Comparison of ENCODE assay signal across 7 mouse cellular contexts in genomic region chr10:34033630-34034305, GRCm38 (mm10). TPM values are rescaled to one million over a fixed set of nuclear protein-coding genes. Genes with fewer than 3 reads are reported as not detected.
DNase-seq lines count a peak whose midpoint lies in the region; ATAC-seq and TF ChIP-seq lines count a peak whose summit lies in the region.

No protein-coding gene starts in this region.

- DNase-seq in adrenal gland, adult 8-10 months: peak; percentile 41
- peak; percentile 88 for DNase-seq in embryonic facial prominence, embryonic 11.5 days (ENCODE audit: low spot score)
- peak; percentile 76 to 77 for DNase-seq in heart, adult 2 months
- peak; percentile 71 for DNase-seq in kidney, adult 2 months
- DNase-seq in spleen, postnatal 10 days (ENCODE audit: low spot score in 2 of 2): peak; percentile 24 to 79

- no peak overlapping the region; the same call in 1 of the 2 replicates for H3K9ac ChIP-seq in embryonic facial prominence, embryonic 11.5 days (replicated peaks; ENCODE audit: low read length)
- peak overlapping the region; percentile 46 for H3K9ac ChIP-seq in heart, adult 2 months (ENCODE audit: low read depth, low read length)
- H3K9ac ChIP-seq in limb, embryonic 13.5 days: peak overlapping the region; percentile 50; the same call in 1 of the 2 replicates
- H3K9ac ChIP-seq in midbrain, embryonic 15.5 days: peak overlapping the region; percentile 19; the same call in 1 of the 2 replicates

- H3K4me1 ChIP-seq in embryonic facial prominence, embryonic 11.5 days (ENCODE audit: control insufficient read depth, insufficient read depth, low read length): no peaks in the 10 kb centered on the region
- peaks cover 1% of the 10 kb centered on the region; the same call in 1 of the 2 replicates for H3K4me1 ChIP-seq in heart, adult 2 months (ENCODE audit: control insufficient read depth, insufficient read depth, low read length)
- no peaks in the 10 kb centered on the region for H3K4me1 ChIP-seq in kidney, adult 2 months (ENCODE audit: control insufficient read depth, insufficient read depth, low read length)
- peaks cover 5% of the 10 kb centered on the region for H3K4me1 ChIP-seq in limb, embryonic 13.5 days
- H3K4me1 ChIP-seq in midbrain, embryonic 15.5 days: peaks cover 7% of the 10 kb centered on the region

- H3K9me3 ChIP-seq in embryonic facial prominence, embryonic 11.5 days (replicated peaks; ENCODE audit: control insufficient read depth, low read length): no peaks in the 10 kb centered on the region
- H3K9me3 ChIP-seq in limb, embryonic 13.5 days: no peaks in the 10 kb centered on the region
- H3K9me3 ChIP-seq in midbrain, embryonic 15.5 days: no peaks in the 10 kb centered on the region

- TF ChIP-seq EP300 in heart, adult 2 months (IDR thresholded peaks at IDR 0.05; ENCODE audit: insufficient read depth, low read depth, low read length): no peak

- H3K36me3 ChIP-seq in embryonic facial prominence, embryonic 11.5 days (replicated peaks; ENCODE audit: control insufficient read depth, insufficient read depth, low read depth, low read length): no peaks in the 10 kb centered on the region
- no peaks in the 10 kb centered on the region for H3K36me3 ChIP-seq in heart, adult 2 months (ENCODE audit: control insufficient read depth, insufficient read depth, low read length)
- H3K36me3 ChIP-seq in kidney, adult 2 months (ENCODE audit: control insufficient read depth, insufficient read depth, low read length): no peaks in the 10 kb centered on the region
- H3K36me3 ChIP-seq in limb, embryonic 13.5 days: no peaks in the 10 kb centered on the region
- H3K36me3 ChIP-seq in midbrain, embryonic 15.5 days (replicated peaks): no peaks in the 10 kb centered on the region

- H3K4me2 ChIP-seq in embryonic facial prominence, embryonic 11.5 days (ENCODE audit: low read depth, low read length): peak overlapping the region; percentile 25
- peak overlapping the region; percentile 53 for H3K4me2 ChIP-seq in limb, embryonic 13.5 days (replicated peaks)
- peak overlapping the region; percentile 49 for H3K4me2 ChIP-seq in midbrain, embryonic 15.5 days

- peak; percentile 72 for TF ChIP-seq CTCF in heart, adult 2 months (IDR thresholded peaks at IDR 0.05)
- peak; percentile 72 for TF ChIP-seq CTCF in kidney, adult 2 months (conservative IDR thresholded peaks at IDR 0.05; ENCODE audit: insufficient read depth, insufficient read length, low read depth, low read length)

- H3K4me3 ChIP-seq in embryonic facial prominence, embryonic 11.5 days (ENCODE audit: low read depth, low read length): no peak overlapping the region
- H3K4me3 ChIP-seq in heart, adult 2 months: no peak overlapping the region; the same call in 1 of the 2 replicates
- no peak overlapping the region for H3K4me3 ChIP-seq in kidney, adult 2 months (ENCODE audit: insufficient read depth, low read depth, low read length)
- peak overlapping the region; percentile 23; the same call in 1 of the 2 replicates for H3K4me3 ChIP-seq in limb, embryonic 13.5 days
- H3K4me3 ChIP-seq in midbrain, embryonic 15.5 days: 0 out of 2 replicates have a peak overlapping the region, but pooled peaks have one; percentile 10

- WGBS in embryonic facial prominence, embryonic 11.5 days: 22% methylated on average over 22 of the region's 22 CpGs
- WGBS in heart, adult 2 months: 17% methylated on average over 22 of the region's 22 CpGs
- WGBS in kidney, adult 2 months: 22% methylated on average over 22 of the region's 22 CpGs
- WGBS in limb, embryonic 13.5 days: 18% methylated on average over 22 of the region's 22 CpGs
- 22% methylated on average over 22 of the region's 22 CpGs for WGBS in midbrain, embryonic 15.5 days

- TF ChIP-seq POLR2A in heart, adult 2 months (IDR thresholded peaks at IDR 0.05; ENCODE audit: insufficient read depth, low read depth, low read length): no peak
- no peak for TF ChIP-seq POLR2A in kidney, adult 2 months (IDR thresholded peaks at IDR 0.05; ENCODE audit: low read depth, low read length)

- no peaks in the 10 kb centered on the region for H3K79me2 ChIP-seq in heart, adult 2 months (replicated peaks; ENCODE audit: control insufficient read depth, insufficient read depth, low read length)

- no peaks in the 10 kb centered on the region for H3K27me3 ChIP-seq in embryonic facial prominence, embryonic 11.5 days (ENCODE audit: control insufficient read depth, insufficient read depth, low read length)
- no peaks in the 10 kb centered on the region; the same call in 1 of the 2 replicates for H3K27me3 ChIP-seq in heart, adult 2 months (ENCODE audit: control insufficient read depth, insufficient read depth, low read length)
- H3K27me3 ChIP-seq in kidney, adult 2 months (replicated peaks; ENCODE audit: control insufficient read depth, insufficient read depth, low read length): no peaks in the 10 kb centered on the region
- H3K27me3 ChIP-seq in limb, embryonic 13.5 days: no peaks in the 10 kb centered on the region
- no peaks in the 10 kb centered on the region for H3K27me3 ChIP-seq in midbrain, embryonic 15.5 days (replicated peaks)

- H3K27ac ChIP-seq in embryonic facial prominence, embryonic 11.5 days (replicated peaks; ENCODE audit: low read depth, low read length): no peak overlapping the region
- H3K27ac ChIP-seq in heart, adult 2 months: no peak overlapping the region
- H3K27ac ChIP-seq in kidney, adult 2 months (ENCODE audit: insufficient read depth, low read depth, low read length): no peak overlapping the region
- H3K27ac ChIP-seq in limb, embryonic 13.5 days: no peak overlapping the region
- H3K27ac ChIP-seq in midbrain, embryonic 15.5 days: no peak overlapping the region

- peak; percentile 84 for ATAC-seq in embryonic facial prominence, embryonic 11.5 days (replicated peaks; ENCODE audit: insufficient number of reproducible peaks, low FRiP score, low TSS enrichment, low read depth)
- peak; percentile 82 for ATAC-seq in limb, embryonic 13.5 days (ENCODE audit: low FRiP score, low read depth)
- peak; percentile 95 for ATAC-seq in midbrain, embryonic 15.5 days (replicated peaks)

- intact Hi-C loops in heart, adult 2 months (cut with DNase I): loop anchor here (2.0 to 10.0 kb wide), 2 partner anchors 293 to 381 kb away; partner anchors contain the start of gene Nt5dc1

RNA-seq across cellular contexts. Expression of gene Trappc3l, which starts 3.6 kb away (rescaled TPM):
- total RNA-seq in adrenal gland, adult 8-10 months (2022): not detected
- not detected in 2 replicates for polyA plus RNA-seq in embryonic facial prominence, embryonic 11.5 days (2014; fragmentation: Nextera tagmentation; extraction: Ambion mirVana)
- total RNA-seq in heart, adult 2 months (2021): not detected
- not detected in 2 replicates for polyA plus RNA-seq in heart, adult 2 months (2012; rRNA removed)
- polyA plus RNA-seq in kidney, adult 2 months (2012; rRNA removed): not detected in 2 replicates
- not detected in 2 replicates for polyA plus RNA-seq in limb, embryonic 13.5 days (2015; fragmentation: Nextera tagmentation; extraction: Ambion mirVana)
- not detected in 2 replicates for polyA plus RNA-seq in midbrain, embryonic 15.5 days (2015; fragmentation: Nextera tagmentation; extraction: Ambion mirVana)

RNA-seq across cellular contexts. Expression of gene Calhm4, which starts 10.3 kb away (rescaled TPM):
- total RNA-seq in adrenal gland, adult 8-10 months (2022): not detected
- polyA plus RNA-seq in embryonic facial prominence, embryonic 11.5 days (2014; fragmentation: Nextera tagmentation; extraction: Ambion mirVana): not detected in 2 replicates
- total RNA-seq in heart, adult 2 months (2021): not detected
- not detected in 2 replicates for polyA plus RNA-seq in heart, adult 2 months (2012; rRNA removed)
- not detected in 2 replicates for polyA plus RNA-seq in kidney, adult 2 months (2012; rRNA removed)
- 0.06 TPM in 1 of 2 replicates, not detected in the other for polyA plus RNA-seq in limb, embryonic 13.5 days (2015; fragmentation: Nextera tagmentation; extraction: Ambion mirVana)
- not detected in 2 replicates for polyA plus RNA-seq in midbrain, embryonic 15.5 days (2015; fragmentation: Nextera tagmentation; extraction: Ambion mirVana)

RNA-seq across cellular contexts. Expression of gene Rwdd1, which starts 14.3 kb away (rescaled TPM):
- 100 to 1,000 TPM in 2 of 4 experiments, 10 to 100 TPM in 2; 96.3 to 117 (median 103) TPM for total RNA-seq in adrenal gland, adult 8-10 months (2022)
- polyA plus RNA-seq in embryonic facial prominence, embryonic 11.5 days (2014; fragmentation: Nextera tagmentation; extraction: Ambion mirVana): 180 and 196 TPM in 2 replicates
- 100 to 1,000 TPM; 105 to 123 TPM for total RNA-seq in heart, adult 2 months (2021)
- polyA plus RNA-seq in heart, adult 2 months (2012; rRNA removed): 38.5 and 59.0 TPM in 2 replicates
- polyA plus RNA-seq in kidney, adult 2 months (2012; rRNA removed): 31.6 and 32.1 TPM in 2 replicates
- polyA plus RNA-seq in limb, embryonic 13.5 days (2015; fragmentation: Nextera tagmentation; extraction: Ambion mirVana): 146 and 152 TPM in 2 replicates
- polyA plus RNA-seq in midbrain, embryonic 15.5 days (2015; fragmentation: Nextera tagmentation; extraction: Ambion mirVana): 101 and 113 TPM in 2 replicates

Comparison
In these comparisons a context has a peak if more than half of its experiments do, and no peak if none do; other contexts are left out.
1. H3K4me3 ChIP-seq: peak in limb, embryonic 13.5 days (single experiment) and midbrain, embryonic 15.5 days (single experiment); none in embryonic facial prominence, embryonic 11.5 days (single experiment), heart, adult 2 months (single experiment) and kidney, adult 2 months (single experiment).
2. Peak in every context shown above with its lines, with median percentiles within 50 percentile points of each other: DNase-seq, ATAC-seq and H3K4me2 ChIP-seq.